Mouse (Mus musculus) stomach, embryonic 15.5 days (tissue): ENCODE results near the gene Ccdc88b. TPM values are rescaled to one million over a fixed set of nuclear protein-coding genes. Genes with fewer than 3 reads are reported as not detected.

Experiments used
- ATAC-seq: fragments of 200-750 bp; cut with Nextera tagmentation; 2 replicates; pipeline ENCODE4 v1.8.0; 2017; ENCODE audit warnings: low read depth, moderate number of reproducible peaks, moderate TSS enrichment; ENCODE audit not compliant: insufficient read depth, low FRiP score
- H3K27ac ChIP-seq: fragments of 300-500 bp; sonication (generic); 2 replicates; pipeline ENCODE4 v1.5.1; 2015; ENCODE audit warnings: mild to moderate bottlenecking, inconsistent platforms
- H3K27me3 ChIP-seq: fragments of 300-500 bp; sonication (generic); replicated peaks from 2 replicates; pipeline ENCODE4 v1.6.1; 2015; ENCODE audit warnings: inconsistent platforms
- H3K36me3 ChIP-seq: fragments of 300-500 bp; sonication (generic); 2 replicates; pipeline ENCODE4 v1.6.1; 2015; ENCODE audit warnings: inconsistent platforms
- H3K4me1 ChIP-seq: fragments of 300-500 bp; sonication (generic); 2 replicates; pipeline ENCODE4 v1.6.1; 2015; ENCODE audit warnings: inconsistent platforms
- H3K4me2 ChIP-seq: fragments of 300-500 bp; sonication (generic); 2 replicates; pipeline ENCODE4 v1.6.1; 2015; ENCODE audit warnings: mild to moderate bottlenecking, inconsistent platforms
- H3K4me3 ChIP-seq: fragments of 300-500 bp; sonication (generic); replicated peaks from 2 replicates; pipeline ENCODE4 v1.5.1; 2015; ENCODE audit warnings: inconsistent platforms
- H3K9ac ChIP-seq: fragments of 300-500 bp; sonication (generic); 2 replicates; pipeline ENCODE4 v1.6.1; 2015; ENCODE audit warnings: inconsistent platforms
- H3K9me3 ChIP-seq: fragments of 300-500 bp; sonication (generic); 2 replicates; pipeline ENCODE4 v1.6.1; 2016; ENCODE audit warnings: inconsistent platforms
- WGBS: fragments of 180-500 bp; shearing (Covaris S2); methylation state at CpG from one replicate; pipeline ENCODE4 v1.1.7; 2015; 5-methylcytosine and 5-hydroxymethylcytosine counted together
- polyA plus RNA-seq: library from polyadenylated mRNA; unstranded; fragments of >200 nt; fragmentation: Nextera tagmentation; extraction: Ambion mirVana; gene quantifications from 2 replicates; pipeline ENCODE4 v1.2.1, GENCODE M21; 2015

The Ccdc88b gene
- polyA plus RNA-seq, 1 experiment from 2014 or later = 1.9 TPM

DNA sequence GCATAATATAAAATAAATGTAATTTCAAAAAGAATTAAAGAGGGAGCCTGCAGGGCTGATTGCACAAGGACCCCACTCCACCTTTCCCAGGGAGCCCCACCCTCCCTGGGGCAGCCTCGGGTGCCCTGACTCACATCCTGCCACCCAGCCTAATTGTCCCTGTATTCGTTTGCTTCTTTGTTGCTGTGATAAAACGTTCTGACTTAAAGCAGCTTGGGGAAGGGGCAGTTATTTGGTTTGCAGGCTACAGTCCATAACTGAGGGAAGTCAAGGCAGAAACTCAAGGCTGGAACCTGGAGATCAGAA, 16.8 kb downstream of the Ccdc88b start:
- H3K4me1 ChIP-seq = peaks cover 15% of the 10 kb centered on the region
- H3K27ac ChIP-seq = peak overlapping the region; percentile 74
- 24% methylated on average over 3 of the region's 3 CpGs for WGBS
- H3K4me3 ChIP-seq = peak overlapping the region; percentile 83; the same call in 1 of the 2 replicates
- H3K36me3 ChIP-seq = peaks cover 17% of the 10 kb centered on the region
- H3K9ac ChIP-seq = no peak overlapping the region
- ATAC-seq = no peak
- H3K4me2 ChIP-seq = peak overlapping the region; percentile 93; the same call in 1 of the 2 replicates
- H3K9me3 ChIP-seq = no peaks in the 10 kb centered on the region
- H3K27me3 ChIP-seq = peaks cover 4% of the 10 kb centered on the region; the same call in 1 of the 2 replicates

DNA sequence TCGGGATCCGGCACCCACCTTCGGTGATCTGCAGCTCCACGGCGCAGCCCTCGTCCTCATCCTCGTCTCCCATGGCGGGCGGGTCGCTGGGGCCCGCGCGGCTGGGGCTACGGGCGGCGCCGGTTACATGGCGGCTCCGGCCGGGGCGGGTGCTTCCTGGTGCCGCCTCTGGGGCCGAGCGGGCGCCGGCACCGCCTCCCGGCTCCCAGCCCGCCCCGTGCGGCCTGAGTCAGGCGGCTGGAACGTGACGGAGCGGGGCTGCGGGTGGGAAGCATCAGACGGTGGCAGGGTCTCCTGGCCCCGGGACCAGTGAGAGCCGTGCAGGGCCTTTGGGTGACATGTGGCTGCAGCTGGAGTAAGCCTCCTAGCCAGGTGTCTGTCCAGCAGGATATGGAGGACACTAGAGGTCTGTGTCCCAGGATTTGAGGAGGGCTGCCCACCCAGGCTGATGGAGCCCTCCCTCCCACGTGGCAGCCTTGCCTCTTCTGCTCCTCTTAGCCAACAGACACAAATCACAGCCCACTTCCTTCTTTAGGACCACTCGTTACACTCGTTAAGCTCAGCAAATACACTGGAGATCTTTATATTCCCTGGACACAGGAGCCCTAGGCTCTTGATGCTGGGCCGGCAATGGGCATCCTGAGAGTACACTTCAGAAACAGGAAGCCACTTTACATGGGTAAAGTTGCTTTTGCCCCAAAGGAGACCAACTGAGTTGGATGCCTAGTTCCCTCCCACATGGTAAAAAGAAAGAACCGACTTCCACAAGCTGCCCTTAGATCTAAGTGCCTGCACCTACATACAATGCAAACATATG, 17.3 kb downstream of the Ccdc88b start, which contains the start of gene Rps6ka4:
Gene Rps6ka4, minus strand, starts transcription at position 162 of the 817 bp plus-strand sequence.
- 1% methylated on average over 31 of the region's 44 CpGs for WGBS
- H3K27ac ChIP-seq = peak within 1 kb of the TSS; percentile 74

DNA sequence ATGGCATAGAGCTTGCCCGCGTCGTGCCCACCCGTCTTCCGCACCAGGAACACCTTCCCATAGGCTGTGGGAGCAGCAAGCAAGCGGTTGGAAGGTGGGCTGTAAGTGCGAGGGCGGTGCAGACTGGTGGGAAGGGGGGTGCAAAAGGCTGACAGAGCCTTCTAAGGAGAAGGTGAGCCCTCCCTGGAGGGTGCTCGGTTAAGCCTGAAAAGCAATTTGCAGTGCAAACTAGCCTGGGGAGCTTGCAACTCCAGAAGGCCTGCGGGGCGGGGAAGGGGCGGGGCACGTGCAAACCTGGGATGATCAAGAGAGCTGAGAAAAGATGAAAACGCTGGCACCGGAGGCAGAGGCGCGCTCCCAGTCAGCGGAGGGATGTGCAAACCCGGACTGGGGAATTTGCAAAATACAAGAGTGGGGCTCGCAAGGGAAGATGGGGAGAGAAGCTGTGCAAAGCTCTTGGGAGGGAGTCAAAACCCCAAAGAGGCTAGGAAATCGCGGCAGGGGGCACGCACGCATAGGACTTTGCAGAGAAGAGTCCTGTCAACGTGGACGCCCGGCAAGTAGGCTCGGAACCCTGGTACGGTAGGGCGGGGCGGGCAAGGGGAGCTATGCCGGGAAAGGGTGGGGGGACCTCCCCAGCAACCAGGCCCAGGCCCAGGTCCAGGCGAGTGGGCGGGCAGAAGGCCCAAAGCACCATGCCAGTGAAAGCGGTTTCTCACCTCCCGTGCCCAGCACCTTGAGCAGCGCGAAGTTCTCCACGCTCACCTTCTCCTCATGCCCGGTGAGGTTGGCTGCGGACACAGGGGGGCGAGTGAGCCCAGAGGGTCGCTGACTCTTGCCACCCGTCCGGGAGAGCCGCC, 18.2 kb downstream of the Ccdc88b start:
- under 1% methylated on average over 46 of the region's 46 CpGs for WGBS
- H3K27ac ChIP-seq = peak overlapping the region; percentile 74

More for the DNA sequence above, 17.3 kb downstream of the Ccdc88b start, which contains the start of gene Rps6ka4:
- Histone ChIP-seq H3K9me3 (no peaks in the 10 kb centered on the region), H3K27me3 (no peaks in the 10 kb centered on the region), H3K4me3 (peak within 1 kb of the TSS; percentile 83), H3K4me2 (peak within 1 kb of the TSS; percentile 93), H3K36me3 (peaks cover 17% of the 10 kb centered on the region), H3K9ac (peak within 1 kb of the TSS; percentile 85), H3K4me1 (peaks cover 15% of the 10 kb centered on the region)
- ATAC-seq = peak; percentile 85

GRCm38 (mm10) chr19:6832363-6832762, 25.6 kb downstream of the Ccdc88b start:
- H3K27me3 ChIP-seq = peaks cover 34% of the 10 kb centered on the region
- no peaks in the 10 kb centered on the region for H3K9me3 ChIP-seq
- peak; percentile 57; the same call in 1 of the 2 replicates for ATAC-seq
- no peak overlapping the region for H3K4me2 ChIP-seq
- 80% methylated on average over 8 of the region's 8 CpGs for WGBS
- peaks cover 15% of the 10 kb centered on the region for H3K4me1 ChIP-seq
- no peak overlapping the region for H3K27ac ChIP-seq
- no peak overlapping the region for H3K4me3 ChIP-seq
- peaks cover 51% of the 10 kb centered on the region for H3K36me3 ChIP-seq
- no peak overlapping the region for H3K9ac ChIP-seq

More for the DNA sequence above, 18.2 kb downstream of the Ccdc88b start:
- H3K9me3 ChIP-seq = no peaks in the 10 kb centered on the region
- peak overlapping the region; percentile 93 for H3K4me2 ChIP-seq
- peak; percentile 32; the same call in 1 of the 2 replicates for ATAC-seq
- peak overlapping the region; percentile 83 for H3K4me3 ChIP-seq
- H3K9ac ChIP-seq = peak overlapping the region; percentile 85
- H3K27me3 ChIP-seq = no peaks in the 10 kb centered on the region
- H3K4me1 ChIP-seq = peaks cover 15% of the 10 kb centered on the region
- peaks cover 19% of the 10 kb centered on the region for H3K36me3 ChIP-seq

- peaks cover 15% of the 10 kb centered on the region for H3K4me1 ChIP-seq
- no peak overlapping the region for H3K4me3 ChIP-seq
- no peak overlapping the region for H3K9ac ChIP-seq
- H3K36me3 ChIP-seq = peaks cover 41% of the 10 kb centered on the region
- no peaks in the 10 kb centered on the region for H3K9me3 ChIP-seq
- no peak for ATAC-seq
- no peak overlapping the region for H3K4me2 ChIP-seq
- WGBS = 38% methylated on average over 17 of the region's 17 CpGs
- no peak overlapping the region for H3K27ac ChIP-seq
- peaks cover 34% of the 10 kb centered on the region for H3K27me3 ChIP-seq
Measured at GRCm38 (mm10) chr19:6831331-6831730, 26.7 kb downstream of the Ccdc88b start.

DNA sequence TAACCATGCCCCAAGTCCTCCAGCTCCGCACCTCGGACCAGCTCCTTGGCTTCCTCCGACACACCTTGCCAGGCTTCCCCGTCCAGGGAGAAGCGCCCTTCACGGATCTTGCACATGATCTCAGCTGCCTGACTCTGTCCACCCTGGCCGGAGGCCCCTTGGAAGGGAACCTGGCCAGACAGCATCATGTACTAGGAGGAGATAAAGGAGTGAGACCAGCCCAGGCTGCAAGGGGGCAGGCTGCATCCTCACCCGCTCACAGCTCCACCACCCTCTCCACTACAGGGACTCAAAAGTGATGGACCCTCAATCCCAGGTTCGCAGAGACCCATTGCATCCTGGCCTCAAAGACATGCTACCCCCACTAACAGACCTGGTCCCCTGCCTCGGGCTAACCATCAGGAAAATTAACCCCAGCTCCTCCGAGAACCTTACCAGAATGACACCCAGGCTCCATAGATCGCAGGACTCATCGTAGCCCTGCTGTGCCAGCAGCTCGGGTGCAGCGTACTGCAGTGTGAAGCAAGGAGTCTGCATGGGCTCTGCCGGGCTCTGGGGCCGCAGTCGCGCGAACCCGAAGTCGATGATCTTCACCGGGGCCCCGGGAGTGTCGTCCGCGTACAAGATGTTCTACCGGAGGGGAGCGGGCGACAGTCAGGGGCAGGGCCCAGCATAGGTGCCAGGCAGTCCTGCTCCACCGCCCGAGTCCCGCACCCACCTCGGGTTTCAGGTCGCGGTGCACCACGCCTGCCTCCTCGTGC, 27.3 kb downstream of the Ccdc88b start:
- Histone ChIP-seq H3K27me3 (peaks cover 34% of the 10 kb centered on the region), H3K4me1 (peaks cover 15% of the 10 kb centered on the region), H3K9me3 (no peaks in the 10 kb centered on the region), H3K27ac (no peak overlapping the region), H3K4me3 (peak overlapping the region; percentile 6; the same call in 1 of the 2 replicates), H3K4me2 (peak overlapping the region; percentile 38; the same call in 1 of the 2 replicates), H3K36me3 (peaks cover 41% of the 10 kb centered on the region), H3K9ac (no peak overlapping the region)
- 35% methylated on average over 38 of the region's 38 CpGs for WGBS
- no peak for ATAC-seq

DNA sequence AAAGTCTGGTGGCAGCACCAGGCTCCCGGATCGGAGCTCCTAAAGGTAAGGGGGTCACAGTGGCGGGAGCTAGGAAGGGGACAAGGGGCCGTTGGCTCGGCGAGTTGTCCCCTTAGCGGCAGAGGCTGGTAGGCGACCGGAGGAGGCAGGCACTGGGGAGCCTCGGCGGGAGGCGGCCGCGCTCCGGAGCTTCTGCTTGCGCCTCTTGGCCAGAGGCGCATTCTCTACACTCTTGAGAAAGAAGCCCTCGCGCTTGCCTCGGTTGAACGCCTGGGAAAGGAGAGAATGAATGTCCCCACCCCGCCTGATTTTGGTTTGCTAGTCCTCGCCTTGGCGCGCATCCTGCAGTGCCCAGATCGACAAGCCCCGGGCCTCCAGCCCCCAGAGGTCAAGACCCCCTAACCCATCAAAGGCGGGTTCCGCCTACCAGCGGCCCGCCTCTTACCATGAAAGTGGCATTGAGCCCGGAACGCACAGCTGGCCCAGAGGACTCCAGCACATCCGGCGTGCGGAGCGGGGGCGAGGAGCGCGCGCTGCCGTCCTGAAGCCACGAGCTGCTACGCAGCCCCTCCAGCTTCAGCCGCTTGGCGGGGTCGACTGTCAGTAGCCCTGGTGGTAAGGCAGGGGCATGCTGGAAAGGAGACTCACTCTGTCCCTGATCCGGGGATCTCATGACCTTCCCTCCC, 28.0 kb downstream of the Ccdc88b start:
- H3K36me3 ChIP-seq = peaks cover 41% of the 10 kb centered on the region
- no peak overlapping the region for H3K9ac ChIP-seq
- H3K27ac ChIP-seq = no peak overlapping the region
- peaks cover 34% of the 10 kb centered on the region for H3K27me3 ChIP-seq
- peaks cover 15% of the 10 kb centered on the region for H3K4me1 ChIP-seq
- 23% methylated on average over 47 of the region's 48 CpGs for WGBS
- H3K4me3 ChIP-seq = peak overlapping the region; percentile 6; the same call in 1 of the 2 replicates
- H3K4me2 ChIP-seq = peak overlapping the region; percentile 38
- no peak for ATAC-seq
- H3K9me3 ChIP-seq = no peaks in the 10 kb centered on the region

DNA sequence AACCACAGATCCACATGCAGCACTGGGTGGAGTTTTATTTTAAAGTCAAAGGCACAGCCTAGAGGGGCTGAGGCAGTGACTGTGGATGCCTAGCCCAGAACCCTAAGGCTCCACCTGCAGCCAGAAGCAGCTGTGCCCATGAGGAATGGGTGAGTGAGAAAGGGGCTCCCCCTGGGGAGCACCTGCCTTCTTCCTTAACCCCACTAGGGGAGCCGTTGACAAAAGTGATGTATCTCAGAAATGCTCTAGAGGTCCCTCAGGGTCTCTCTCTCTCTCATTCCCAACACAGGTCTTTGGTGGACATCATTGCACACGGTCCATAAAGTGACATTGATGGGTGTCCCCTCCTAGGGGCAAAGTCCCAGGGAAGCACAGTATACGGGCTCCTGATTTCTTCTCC, 28.9 kb downstream of the Ccdc88b start:
- Histone ChIP-seq H3K4me3 (no peak overlapping the region), H3K27me3 (peaks cover 34% of the 10 kb centered on the region), H3K4me2 (no peak overlapping the region), H3K9me3 (no peaks in the 10 kb centered on the region), H3K36me3 (peaks cover 33% of the 10 kb centered on the region), H3K27ac (no peak overlapping the region), H3K4me1 (peaks cover 15% of the 10 kb centered on the region), H3K9ac (no peak overlapping the region)
- no peak for ATAC-seq
- WGBS = 39% methylated on average over 3 of the region's 3 CpGs

DNA sequence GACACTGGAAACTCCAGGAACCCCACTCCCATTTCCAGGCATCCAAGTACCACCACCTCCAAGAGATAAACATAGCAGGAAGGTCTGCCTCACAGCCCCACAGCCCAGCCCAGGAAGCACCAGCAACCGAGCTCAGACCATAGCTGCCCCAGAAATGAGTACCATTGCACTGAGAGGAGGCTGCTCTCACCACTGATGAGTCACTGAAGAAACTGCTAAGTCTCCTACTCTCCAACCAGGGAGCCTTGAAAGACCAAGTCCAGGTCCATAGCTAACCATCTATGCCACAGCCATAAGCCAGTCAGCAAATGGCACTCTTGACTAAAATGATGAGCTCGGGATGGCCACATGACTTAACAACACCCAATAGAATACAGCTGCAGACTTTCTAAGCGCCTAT, 31.4 kb downstream of the Ccdc88b start:
- no peak for ATAC-seq
- H3K9me3 ChIP-seq = no peaks in the 10 kb centered on the region
- H3K4me1 ChIP-seq = peaks cover 15% of the 10 kb centered on the region
- no peak overlapping the region for H3K27ac ChIP-seq
- no peak overlapping the region for H3K9ac ChIP-seq
- no peak overlapping the region for H3K4me3 ChIP-seq
- no peak overlapping the region for H3K4me2 ChIP-seq
- H3K36me3 ChIP-seq = peaks cover 15% of the 10 kb centered on the region
- 77% methylated on average over 3 of the region's 3 CpGs for whole genome bisulfite sequencing
- peaks cover 27% of the 10 kb centered on the region for H3K27me3 ChIP-seq

GRCm38 (mm10) chr19:6825384-6825783, 32.6 kb downstream of the Ccdc88b start:
- Histone ChIP-seq H3K9ac (no peak overlapping the region), H3K9me3 (no peaks in the 10 kb centered on the region), H3K36me3 (peaks cover 5% of the 10 kb centered on the region; the same call in 1 of the 2 replicates), H3K27ac (no peak overlapping the region), H3K4me1 (peaks cover 6% of the 10 kb centered on the region; the same call in 1 of the 2 replicates), H3K27me3 (peaks cover 14% of the 10 kb centered on the region), H3K4me3 (no peak overlapping the region), H3K4me2 (no peak overlapping the region)
- 81% methylated on average over 6 of the region's 6 CpGs for WGBS
- no peak for ATAC-seq
